Mouse (Mus musculus) kidney, postnatal 36 days (tissue): ENCODE measurements around the gene Dmrta2.

Source experiments
- DNase-seq, 2 experiments: peaks; one replicate each; pipeline ENCODE4 v3.0.0; 2021 to 2022; ENCODE audit warnings: mixed read lengths in 2 of 2

Gene Dmrta2

DNA sequence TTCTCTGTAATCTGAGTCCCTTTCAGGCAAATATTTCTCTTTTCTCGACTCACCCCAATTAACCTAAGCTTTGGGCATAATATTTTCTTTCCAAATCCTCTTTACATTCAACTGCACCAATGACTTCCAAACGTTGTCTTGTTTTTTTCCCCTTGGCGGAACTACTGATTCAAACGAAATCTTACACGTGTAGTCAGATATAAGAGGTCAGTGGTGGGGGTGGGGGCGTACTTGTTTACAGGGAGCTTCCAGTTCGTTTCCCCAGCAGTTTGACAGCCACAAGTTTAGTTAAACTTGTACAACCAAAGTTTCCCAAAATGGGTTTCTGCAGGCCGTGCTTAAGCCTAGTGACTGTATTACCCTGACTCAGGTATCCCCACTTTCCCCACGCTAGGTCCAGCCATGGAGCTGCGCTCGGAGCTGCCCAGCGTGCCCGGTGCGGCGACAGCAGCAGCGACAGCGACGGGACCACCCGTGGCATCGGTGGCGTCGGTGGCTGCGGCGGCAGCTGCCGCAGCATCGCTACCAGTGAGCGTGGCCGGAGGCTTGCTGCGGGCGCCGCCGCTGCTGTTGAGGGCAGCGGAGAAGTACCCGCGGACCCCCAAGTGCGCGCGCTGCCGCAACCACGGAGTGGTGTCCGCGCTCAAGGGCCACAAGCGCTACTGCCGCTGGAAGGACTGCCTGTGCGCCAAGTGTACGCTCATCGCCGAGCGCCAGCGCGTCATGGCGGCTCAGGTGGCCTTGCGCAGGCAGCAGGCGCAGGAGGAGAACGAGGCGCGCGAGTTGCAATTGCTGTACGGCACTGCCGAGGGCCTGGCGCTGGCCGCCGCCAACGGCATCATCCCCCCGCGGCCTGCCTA lies 1.8 kb downstream of the Dmrta2 start:
- DNase-seq: peak in 1 of 2 experiments; percentile 15

GRCm38 (mm10) chr4:109980321-109981082 lies 2.6 kb downstream of the Dmrta2 start:
- no peak for DNase-seq

DNA sequence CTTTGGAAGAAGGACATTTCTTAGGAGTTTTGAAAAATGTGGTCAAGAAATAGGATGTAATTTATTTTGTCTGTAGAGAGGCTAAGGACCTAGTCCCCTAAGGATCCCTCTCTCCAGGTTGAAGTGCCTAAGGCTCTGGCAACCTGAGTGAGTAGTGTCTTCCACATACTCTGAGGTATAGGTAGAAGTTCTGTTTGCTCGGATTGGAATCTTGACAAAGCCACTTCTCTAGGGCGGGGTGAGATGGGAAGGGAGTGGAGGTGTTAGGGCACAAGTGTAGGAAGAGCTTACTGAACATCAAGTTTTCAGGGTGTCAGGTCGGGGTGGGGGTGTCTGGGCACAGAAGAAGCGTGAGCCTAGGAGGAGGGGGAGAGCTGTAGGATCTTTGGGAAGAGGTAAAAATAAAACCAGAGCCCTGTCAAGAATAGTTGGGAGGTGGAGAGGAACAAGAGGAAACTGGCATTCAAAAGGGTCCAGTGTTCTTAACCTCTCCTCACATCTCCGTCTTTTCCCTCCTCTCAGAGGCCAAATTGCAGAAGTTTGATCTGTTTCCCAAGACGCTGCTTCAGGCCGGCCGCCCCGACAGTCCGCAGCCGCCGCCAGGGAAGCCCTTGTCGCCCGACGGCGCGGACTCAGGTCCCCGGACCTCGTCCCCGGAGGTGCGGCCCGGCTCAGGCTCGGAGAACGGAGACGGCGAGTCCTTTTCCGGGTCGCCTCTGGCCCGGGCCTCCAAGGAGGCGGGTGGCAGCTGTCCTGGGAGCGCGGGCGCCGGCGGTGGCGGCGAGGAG lies 3.4 kb downstream of the Dmrta2 start:
- no peak for DNase-seq

DNA sequence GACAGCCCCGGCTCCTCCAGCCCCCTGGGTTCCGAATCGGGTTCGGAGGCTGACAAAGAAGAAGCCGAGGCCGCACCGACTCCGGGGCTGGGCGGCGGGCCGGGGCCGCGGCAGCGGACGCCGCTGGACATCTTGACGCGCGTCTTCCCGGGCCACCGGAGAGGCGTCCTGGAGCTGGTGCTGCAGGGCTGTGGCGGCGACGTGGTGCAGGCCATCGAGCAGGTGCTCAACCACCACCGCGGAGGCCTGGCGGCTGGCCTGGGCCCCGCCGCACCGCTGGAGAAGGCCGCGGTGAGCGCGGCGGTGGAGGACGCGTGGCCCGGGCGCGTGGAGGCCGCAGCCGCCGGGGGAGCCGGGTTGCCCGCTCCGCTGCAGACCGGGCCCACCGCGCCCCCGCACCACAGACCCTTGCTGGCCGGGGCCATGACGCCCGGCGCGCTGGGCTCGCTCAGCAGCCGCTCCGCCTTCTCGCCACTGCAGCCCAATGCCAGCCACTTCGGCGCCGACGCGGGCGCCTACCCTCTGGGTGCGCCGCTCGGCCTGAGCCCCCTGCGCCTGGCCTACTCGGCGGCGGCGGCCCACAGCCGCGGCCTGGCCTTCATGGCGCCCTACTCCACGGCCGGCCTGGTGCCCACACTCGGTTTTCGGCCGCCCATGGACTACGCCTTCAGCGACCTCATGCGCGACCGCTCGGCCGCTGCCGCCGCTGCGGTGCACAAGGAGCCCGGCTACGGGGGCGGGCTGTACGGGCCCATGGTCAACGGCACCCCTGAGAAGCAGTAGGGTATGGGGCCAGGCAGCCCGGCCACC lies 4.2 kb downstream of the Dmrta2 start:
- peak in 1 of 2 experiments; percentile 28 for DNase-seq

DNA sequence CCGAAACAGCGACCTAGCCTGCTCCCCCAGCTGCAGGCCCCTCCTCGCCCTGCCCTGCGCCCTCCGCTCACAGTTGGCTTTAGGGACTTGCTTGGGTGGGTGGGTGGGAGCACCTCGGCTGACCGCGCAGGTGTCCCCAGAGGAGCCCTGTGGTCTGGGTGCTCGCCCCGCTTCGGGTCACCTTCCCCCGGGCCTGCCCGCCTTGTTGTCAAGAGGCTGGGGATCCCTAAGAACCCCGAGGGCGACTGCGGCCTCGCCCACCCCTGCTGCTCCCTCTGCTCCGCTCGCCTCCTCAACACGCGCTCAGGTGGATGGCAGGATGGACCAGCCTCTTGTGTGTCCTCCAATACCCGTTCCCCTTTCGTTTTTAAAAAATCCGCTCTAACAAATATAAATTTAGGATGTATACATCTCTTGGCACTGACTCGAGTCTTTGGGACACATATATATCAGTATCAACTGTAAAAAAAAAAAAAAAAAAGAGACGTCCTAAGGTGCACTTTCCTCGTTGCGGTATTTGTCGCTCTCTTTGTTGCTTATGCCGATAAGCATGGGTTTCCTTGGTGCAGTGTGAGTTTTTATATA lies 4.9 kb downstream of the Dmrta2 start:
- peak in 1 of 2 experiments; percentile 8 for DNase-seq

GRCm38 (mm10) chr4:109983281-109984001 lies 5.6 kb downstream of the Dmrta2 start:
- DNase-seq: peak in 1 of 2 experiments; percentile 20

- no peak for DNase-seq
Observed at GRCm38 (mm10) chr4:109984011-109984411, 6.2 kb downstream of the Dmrta2 start.

GRCm38 (mm10) chr4:109984496-109985423 lies 6.9 kb downstream of the Dmrta2 start:
- peak in 1 of 2 experiments; percentile 4 for DNase-seq

- no peak for DNase-seq
Observed at GRCm38 (mm10) chr4:109985424-109986172, 7.7 kb downstream of the Dmrta2 start.

GRCm38 (mm10) chr4:109986301-109986700 lies 8.4 kb downstream of the Dmrta2 start:
- no peak for DNase-seq

- DNase-seq: no peak
Observed at GRCm38 (mm10) chr4:109986748-109987355, 9.0 kb downstream of the Dmrta2 start.

DNA sequence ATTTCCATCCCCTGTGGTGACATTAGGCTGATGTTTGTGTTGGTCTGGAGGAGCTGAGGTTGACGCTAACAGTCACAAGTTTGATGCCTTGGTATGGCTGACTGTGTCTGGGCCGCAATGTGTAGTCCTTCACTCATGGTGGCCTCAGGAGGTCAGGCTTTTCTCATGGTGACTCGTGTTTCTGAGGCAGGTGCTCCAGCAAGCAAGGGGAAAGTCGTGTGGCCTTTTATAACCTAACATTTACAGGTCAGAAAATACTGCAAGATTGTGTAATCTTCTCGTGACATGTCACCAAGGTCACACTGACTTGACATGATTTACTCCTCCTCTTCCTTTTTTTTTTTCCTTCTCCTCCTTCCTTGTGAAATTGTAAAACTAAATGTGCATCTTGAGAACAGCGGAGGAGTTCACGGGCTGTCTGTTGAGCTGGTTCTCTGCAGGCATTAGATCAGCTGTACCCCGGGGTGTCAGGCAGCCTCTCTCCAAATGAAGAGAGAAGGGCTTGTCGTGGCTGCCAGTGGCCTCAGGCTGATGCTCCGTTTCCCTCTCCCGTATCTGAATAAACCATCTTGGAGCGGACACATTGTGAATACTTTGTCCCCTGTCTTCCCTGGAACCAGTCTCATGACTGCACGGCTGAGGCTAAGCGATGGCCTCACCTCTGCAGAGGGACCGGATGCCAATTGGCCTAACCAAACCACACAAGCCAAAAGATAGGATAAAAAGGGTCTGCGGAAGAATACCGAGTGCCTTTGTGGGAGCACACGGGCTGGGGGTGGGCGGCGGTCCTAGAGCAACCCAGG lies 9.9 kb downstream of the Dmrta2 start:
- DNase-seq: no peak

DNA sequence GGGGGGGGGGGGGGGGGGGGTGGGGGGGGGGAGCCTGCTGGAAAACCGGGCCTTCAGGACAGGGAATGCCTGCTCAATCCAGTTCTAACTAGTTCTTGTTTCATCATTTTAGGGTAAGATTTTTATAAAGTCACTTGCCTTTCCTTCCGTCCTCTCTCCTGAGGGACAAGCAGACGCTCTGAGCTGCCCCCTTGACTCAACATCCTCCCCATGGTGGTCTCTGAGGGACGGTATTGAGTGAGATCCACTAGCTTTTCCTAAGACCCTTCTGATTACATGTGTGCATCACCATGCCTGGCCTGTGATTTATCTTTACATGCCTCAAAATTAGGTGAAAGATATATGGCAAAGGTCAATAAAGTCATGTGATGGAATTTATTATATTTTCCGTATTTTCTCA lies 10.6 kb downstream of the Dmrta2 start:
- DNase-seq: no peak

DNA sequence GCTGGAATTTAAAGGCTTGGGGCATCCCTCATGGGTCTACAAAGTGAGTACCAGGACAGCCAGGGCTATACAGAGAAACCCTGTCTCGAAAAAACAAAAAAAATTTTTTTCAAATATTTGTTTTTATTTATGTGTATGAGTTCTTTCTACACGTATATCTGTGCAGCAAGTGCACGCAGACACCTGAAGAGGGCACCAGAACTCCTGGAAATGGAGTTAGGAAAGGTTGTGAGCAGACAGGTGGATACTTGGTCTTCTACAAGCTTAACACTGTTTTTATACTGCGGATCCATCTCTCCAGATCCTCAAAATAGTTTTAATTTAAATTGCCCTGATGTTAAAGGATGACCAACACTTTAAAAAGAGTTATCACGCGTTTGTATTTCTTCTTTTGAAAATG lies 11.4 kb downstream of the Dmrta2 start:
- peak in 1 of 2 experiments; percentile 7 for DNase-seq

GRCm38 (mm10) chr4:110006044-110006443 lies 28.2 kb downstream of the Dmrta2 start:
- no peak for DNase-seq

DNA sequence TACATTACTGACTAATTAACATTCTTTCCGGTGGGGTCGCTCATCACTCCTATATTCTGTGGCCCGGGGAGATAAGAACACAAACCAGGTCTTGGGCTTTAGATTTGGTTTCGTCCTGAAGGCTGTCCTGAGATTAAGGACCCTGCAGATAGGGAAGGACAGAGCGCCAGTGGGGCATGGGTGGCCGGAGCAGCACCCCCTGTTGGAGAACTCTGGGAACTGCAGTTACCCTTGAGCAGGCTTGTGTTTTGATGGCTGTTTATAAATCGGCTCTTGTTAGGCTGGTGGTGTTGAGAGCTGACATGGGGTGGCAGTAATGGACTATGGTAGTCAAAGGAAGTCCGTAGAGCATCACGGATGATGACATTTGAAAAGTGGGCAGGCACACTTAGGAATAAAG lies 41.3 kb downstream of the Dmrta2 start:
- no peak for DNase-seq

- peak; percentile 62 to 89 for DNase-seq
Observed at GRCm38 (mm10) chr4:110020255-110020654, 42.4 kb downstream of the Dmrta2 start.
